Mouse (Mus musculus) midbrain, embryonic 15.5 days (tissue): ENCODE data around the gene Lamb3. TPM values are rescaled to one million over a fixed set of nuclear protein-coding genes. Genes with fewer than 3 reads are reported as not detected.

Experiments
- ATAC-seq: fragments of 200-750 bp; cut with Nextera tagmentation; replicated peaks from 2 replicates; pipeline ENCODE4 v1.8.0; 2017; ENCODE audit warnings: moderate TSS enrichment
- H3K27ac ChIP-seq: fragments of 300-500 bp; sonication (generic); 2 replicates; pipeline ENCODE4 v1.5.1; 2015; ENCODE audit warnings: mild to moderate bottlenecking, inconsistent platforms
- H3K27me3 ChIP-seq: fragments of 300-500 bp; sonication (generic); replicated peaks from 2 replicates; pipeline ENCODE4 v1.6.1; 2015; ENCODE audit warnings: inconsistent platforms
- H3K36me3 ChIP-seq: fragments of 300-500 bp; sonication (generic); replicated peaks from 2 replicates; pipeline ENCODE4 v1.6.1; 2015; ENCODE audit warnings: inconsistent platforms
- H3K4me1 ChIP-seq: fragments of 300-500 bp; sonication (generic); 2 replicates; pipeline ENCODE4 v1.6.1; 2015; ENCODE audit warnings: inconsistent platforms
- H3K4me2 ChIP-seq: fragments of 300-500 bp; sonication (generic); 2 replicates; pipeline ENCODE4 v1.6.1; 2015; ENCODE audit warnings: inconsistent platforms, mild to moderate bottlenecking, moderate library complexity
- H3K4me3 ChIP-seq: fragments of 300-500 bp; sonication (generic); 2 replicates; pipeline ENCODE4 v1.5.1; 2015; ENCODE audit warnings: mild to moderate bottlenecking, inconsistent platforms
- H3K9ac ChIP-seq: fragments of 300-500 bp; sonication (generic); 2 replicates; pipeline ENCODE4 v1.6.1; 2015; ENCODE audit warnings: mild to moderate bottlenecking, inconsistent platforms
- H3K9me3 ChIP-seq: fragments of 300-500 bp; sonication (generic); 2 replicates; pipeline ENCODE4 v1.6.1; 2016; ENCODE audit warnings: inconsistent platforms
- WGBS: fragments of 180-500 bp; shearing (Covaris S2); methylation state at CpG from one replicate; pipeline ENCODE4 v1.1.7; 2015; ENCODE audit warnings: mixed read lengths; 5-methylcytosine and 5-hydroxymethylcytosine counted together
- polyA plus RNA-seq: library from polyadenylated mRNA; unstranded; fragments of >200 nt; fragmentation: Nextera tagmentation; extraction: Ambion mirVana; gene quantifications from 2 replicates; pipeline ENCODE4 v1.2.1, GENCODE M21; 2015

The Lamb3 gene
- polyA plus RNA-seq, 1 experiment from 2014 or later, result 1.1 TPM

DNA sequence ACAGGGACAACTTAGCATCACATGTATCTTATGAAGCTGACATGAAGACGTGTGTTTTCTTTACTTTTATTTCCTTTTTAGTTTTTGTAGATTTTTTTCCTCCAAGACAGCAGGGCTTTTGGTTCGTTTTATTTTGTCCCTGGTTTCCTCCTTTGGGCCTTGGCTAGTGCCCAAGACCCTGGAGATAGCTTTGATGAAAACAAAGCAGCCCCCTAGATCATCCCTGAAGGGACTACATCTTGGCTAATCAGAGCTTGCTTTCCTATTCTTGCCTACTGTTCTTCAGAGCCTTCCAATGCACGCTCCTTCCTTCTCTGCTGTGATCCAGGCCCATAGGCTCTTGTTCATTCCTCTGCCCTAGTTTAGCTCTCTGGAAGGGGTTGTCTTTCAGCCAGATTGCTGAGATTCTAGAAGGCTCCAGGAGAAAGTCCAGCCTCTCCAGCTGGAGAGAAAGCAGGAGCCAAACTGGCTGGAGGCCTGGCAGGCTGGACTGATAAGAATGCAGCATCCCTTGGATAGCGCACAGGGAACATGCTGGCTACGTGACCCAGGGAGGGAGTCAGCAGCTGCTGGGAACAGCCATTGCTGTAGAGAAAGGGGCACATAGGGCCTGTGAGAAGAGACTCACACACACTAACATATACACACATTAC, 108.3 kb downstream of the Lamb3 start:
- H3K36me3 ChIP-seq, result no peaks in the 10 kb centered on the region
- H3K4me3 ChIP-seq, result no peak overlapping the region
- 62% methylated on average over 5 of the region's 5 CpGs for WGBS
- H3K4me1 ChIP-seq, result peaks cover 11% of the 10 kb centered on the region; the same call in 1 of the 2 replicates
- no peak overlapping the region for H3K4me2 ChIP-seq
- H3K27ac ChIP-seq, result no peak overlapping the region
- ATAC-seq, result no peak
- no peaks in the 10 kb centered on the region for H3K27me3 ChIP-seq
- H3K9me3 ChIP-seq, result no peaks in the 10 kb centered on the region
- H3K9ac ChIP-seq, result no peak overlapping the region

DNA sequence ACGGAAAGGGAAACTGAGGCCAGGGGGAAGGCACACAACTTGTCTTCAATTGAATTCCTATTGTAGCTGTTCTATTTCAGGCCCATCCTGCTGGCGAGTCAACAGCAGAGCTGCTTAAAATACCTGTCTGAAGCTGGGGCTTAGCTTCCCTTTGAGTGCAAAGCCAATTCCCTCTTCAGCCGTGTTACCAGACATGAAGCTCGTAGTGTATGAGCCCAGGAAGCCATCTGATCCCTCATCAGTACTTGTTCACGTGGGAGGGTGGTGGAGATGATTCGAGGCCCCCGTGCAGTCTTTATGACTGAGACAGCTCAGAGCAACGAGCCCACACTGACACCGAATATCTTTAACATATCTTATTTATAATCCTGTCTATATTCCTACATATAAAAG, 108.9 kb downstream of the Lamb3 start:
- Histone ChIP-seq H3K4me3 (no peak overlapping the region), H3K4me1 (peaks cover 11% of the 10 kb centered on the region; the same call in 1 of the 2 replicates), H3K9me3 (no peaks in the 10 kb centered on the region), H3K4me2 (no peak overlapping the region), H3K27ac (no peak overlapping the region), H3K36me3 (no peaks in the 10 kb centered on the region), H3K9ac (no peak overlapping the region), H3K27me3 (no peaks in the 10 kb centered on the region)
- 68% methylated on average over 9 of the region's 9 CpGs for WGBS
- ATAC-seq, result no peak

GRCm38 (mm10) chr1:193317159-193317559, 109.7 kb downstream of the Lamb3 start:
- no peak overlapping the region for H3K9ac ChIP-seq
- H3K4me2 ChIP-seq, result no peak overlapping the region
- 30% methylated on average over 6 of the region's 6 CpGs for WGBS
- peaks cover 11% of the 10 kb centered on the region; the same call in 1 of the 2 replicates for H3K4me1 ChIP-seq
- peak; percentile 75 for ATAC-seq
- H3K36me3 ChIP-seq, result no peaks in the 10 kb centered on the region
- no peak overlapping the region for H3K4me3 ChIP-seq
- no peak overlapping the region for H3K27ac ChIP-seq
- no peaks in the 10 kb centered on the region for H3K9me3 ChIP-seq
- H3K27me3 ChIP-seq, result no peaks in the 10 kb centered on the region

DNA sequence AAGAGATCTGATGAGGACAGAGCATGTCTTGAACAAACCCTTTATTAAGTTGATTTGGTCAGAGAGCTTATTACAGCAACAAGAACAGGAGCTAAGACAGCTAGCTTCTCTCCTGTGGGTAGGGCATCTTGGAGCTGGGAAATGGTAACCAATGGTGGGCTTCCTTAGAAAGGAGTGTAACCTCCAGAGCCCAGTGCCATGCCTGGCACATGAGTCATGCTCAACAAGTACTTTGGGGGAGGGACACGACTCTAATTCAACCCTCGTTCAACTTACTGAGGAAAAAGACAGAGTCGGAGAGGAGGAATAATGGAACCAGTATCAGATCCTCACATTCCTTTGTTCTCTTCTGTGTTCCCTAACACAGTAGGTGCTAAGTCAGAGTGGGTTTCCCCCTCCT, 112.2 kb downstream of the Lamb3 start:
- Histone ChIP-seq H3K4me1 (peaks cover 11% of the 10 kb centered on the region; the same call in 1 of the 2 replicates), H3K9me3 (no peaks in the 10 kb centered on the region), H3K27me3 (no peaks in the 10 kb centered on the region), H3K36me3 (no peaks in the 10 kb centered on the region), H3K27ac (no peak overlapping the region), H3K9ac (no peak overlapping the region), H3K4me2 (no peak overlapping the region), H3K4me3 (no peak overlapping the region)
- ATAC-seq, result no peak
- WGBS, result 59% methylated on average over 3 of the region's 3 CpGs

DNA sequence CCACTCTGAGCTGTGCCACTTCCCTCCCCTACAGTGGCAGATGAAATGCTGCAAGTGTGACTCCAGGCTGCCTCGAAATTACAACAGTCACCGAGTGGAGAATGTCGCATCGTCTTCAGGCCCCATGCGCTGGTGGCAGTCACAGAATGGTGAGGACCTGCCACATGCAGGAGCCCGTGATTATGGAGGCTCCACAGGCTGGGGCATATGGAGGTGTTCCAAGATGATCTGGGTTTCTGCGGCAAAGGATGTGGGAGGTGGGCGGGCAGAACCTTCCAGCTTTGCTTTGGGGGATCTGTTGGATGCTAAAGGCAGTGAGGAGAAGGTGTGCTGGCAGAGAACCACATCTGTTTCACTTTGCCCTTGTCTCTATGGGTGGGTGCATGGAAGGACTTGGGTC, 112.9 kb downstream of the Lamb3 start:
- no peak for ATAC-seq
- H3K27ac ChIP-seq, result no peak overlapping the region
- H3K4me1 ChIP-seq, result peaks cover 11% of the 10 kb centered on the region; the same call in 1 of the 2 replicates
- H3K4me3 ChIP-seq, result no peak overlapping the region
- H3K9me3 ChIP-seq, result no peaks in the 10 kb centered on the region
- no peak overlapping the region for H3K4me2 ChIP-seq
- no peaks in the 10 kb centered on the region for H3K27me3 ChIP-seq
- no peaks in the 10 kb centered on the region for H3K36me3 ChIP-seq
- no peak overlapping the region for H3K9ac ChIP-seq
- WGBS, result 92% methylated on average over 8 of the region's 8 CpGs

DNA sequence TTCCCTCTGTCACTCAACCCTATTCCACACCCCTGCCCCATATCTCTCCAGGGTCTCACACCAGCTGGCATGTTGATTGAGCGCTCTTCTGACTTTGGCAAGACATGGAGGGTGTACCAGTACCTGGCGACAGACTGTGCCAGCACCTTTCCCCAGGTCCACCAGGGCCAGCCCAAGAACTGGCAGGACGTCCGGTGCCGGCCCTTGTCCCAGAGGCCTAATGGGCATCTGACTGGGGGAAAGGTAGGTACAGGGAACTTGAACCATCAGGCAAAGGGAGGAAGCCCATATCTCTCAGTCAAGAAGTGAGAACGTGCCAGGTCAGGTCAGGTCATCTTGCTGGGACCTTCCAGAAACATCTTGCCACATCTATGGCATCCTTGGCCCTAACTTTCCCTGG, 116.2 kb downstream of the Lamb3 start:
- WGBS, result 94% methylated on average over 6 of the region's 6 CpGs
- no peak overlapping the region for H3K9ac ChIP-seq
- no peak overlapping the region for H3K4me2 ChIP-seq
- H3K36me3 ChIP-seq, result no peaks in the 10 kb centered on the region
- H3K4me1 ChIP-seq, result no peaks in the 10 kb centered on the region
- H3K4me3 ChIP-seq, result no peak overlapping the region
- H3K9me3 ChIP-seq, result no peaks in the 10 kb centered on the region
- H3K27me3 ChIP-seq, result no peaks in the 10 kb centered on the region
- H3K27ac ChIP-seq, result no peak overlapping the region
- ATAC-seq, result no peak

DNA sequence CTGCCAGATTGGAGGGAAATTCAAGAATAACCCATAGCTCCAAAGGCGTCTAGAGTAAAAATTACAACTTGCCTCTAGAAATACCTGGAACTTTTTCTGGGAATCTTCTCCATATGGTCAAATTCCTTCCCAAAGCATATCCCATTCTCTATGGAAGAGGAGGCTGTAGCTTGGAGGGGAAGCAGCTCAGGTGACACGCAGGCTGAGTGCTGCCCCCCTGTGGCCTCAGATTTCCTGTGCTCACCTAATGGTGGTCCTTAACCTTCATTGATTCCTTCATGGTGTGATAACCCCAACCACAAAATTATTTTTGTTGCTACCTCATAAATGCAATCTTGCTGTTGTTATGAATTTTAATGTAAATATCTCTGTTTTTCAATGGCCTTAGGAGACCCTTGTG, 116.7 kb downstream of the Lamb3 start:
- Histone ChIP-seq H3K9me3 (no peaks in the 10 kb centered on the region), H3K4me2 (no peak overlapping the region), H3K4me1 (no peaks in the 10 kb centered on the region), H3K27ac (no peak overlapping the region), H3K36me3 (no peaks in the 10 kb centered on the region), H3K9ac (no peak overlapping the region), H3K27me3 (no peaks in the 10 kb centered on the region), H3K4me3 (no peak overlapping the region)
- ATAC-seq, result no peak
- WGBS, result 49% methylated on average over 2 of the region's 2 CpGs

GRCm38 (mm10) chr1:193325891-193326290, 118.4 kb downstream of the Lamb3 start:
- WGBS, result 94% methylated on average over 6 of the region's 6 CpGs
- Histone ChIP-seq H3K4me2 (no peak overlapping the region), H3K9me3 (no peaks in the 10 kb centered on the region), H3K27ac (no peak overlapping the region), H3K9ac (no peak overlapping the region), H3K4me3 (no peak overlapping the region), H3K4me1 (peaks cover 11% of the 10 kb centered on the region; the same call in 1 of the 2 replicates), H3K36me3 (no peaks in the 10 kb centered on the region), H3K27me3 (no peaks in the 10 kb centered on the region)
- ATAC-seq, result no peak

- H3K27ac ChIP-seq, result no peak overlapping the region
- H3K36me3 ChIP-seq, result no peaks in the 10 kb centered on the region
- H3K9me3 ChIP-seq, result no peaks in the 10 kb centered on the region
- no peak overlapping the region for H3K4me2 ChIP-seq
- H3K9ac ChIP-seq, result no peak overlapping the region
- H3K27me3 ChIP-seq, result no peaks in the 10 kb centered on the region
- H3K4me1 ChIP-seq, result peaks cover 12% of the 10 kb centered on the region; the same call in 1 of the 2 replicates
- no peak for ATAC-seq
- no peak overlapping the region for H3K4me3 ChIP-seq
- 73% methylated on average over 7 of the region's 7 CpGs for WGBS
Observed at GRCm38 (mm10) chr1:193326456-193327145, 119.1 kb downstream of the Lamb3 start.

GRCm38 (mm10) chr1:193327216-193327615, 119.7 kb downstream of the Lamb3 start:
- no peak for ATAC-seq
- no peaks in the 10 kb centered on the region for H3K9me3 ChIP-seq
- H3K36me3 ChIP-seq, result no peaks in the 10 kb centered on the region
- peaks cover 12% of the 10 kb centered on the region; the same call in 1 of the 2 replicates for H3K4me1 ChIP-seq
- no peaks in the 10 kb centered on the region for H3K27me3 ChIP-seq
- H3K27ac ChIP-seq, result no peak overlapping the region
- no peak overlapping the region for H3K4me2 ChIP-seq
- no peak overlapping the region for H3K9ac ChIP-seq
- WGBS, result 54% methylated on average over 1 of the region's 1 CpGs
- no peak overlapping the region for H3K4me3 ChIP-seq

- Histone ChIP-seq H3K4me3 (no peak overlapping the region), H3K36me3 (no peaks in the 10 kb centered on the region), H3K27ac (no peak overlapping the region), H3K4me1 (peaks cover 12% of the 10 kb centered on the region; the same call in 1 of the 2 replicates), H3K4me2 (no peak overlapping the region), H3K9me3 (no peaks in the 10 kb centered on the region), H3K9ac (no peak overlapping the region), H3K27me3 (no peaks in the 10 kb centered on the region)
- WGBS, result 89% methylated on average over 5 of the region's 5 CpGs
- ATAC-seq, result no peak
Observed at GRCm38 (mm10) chr1:193327686-193328085, 120.2 kb downstream of the Lamb3 start.

DNA sequence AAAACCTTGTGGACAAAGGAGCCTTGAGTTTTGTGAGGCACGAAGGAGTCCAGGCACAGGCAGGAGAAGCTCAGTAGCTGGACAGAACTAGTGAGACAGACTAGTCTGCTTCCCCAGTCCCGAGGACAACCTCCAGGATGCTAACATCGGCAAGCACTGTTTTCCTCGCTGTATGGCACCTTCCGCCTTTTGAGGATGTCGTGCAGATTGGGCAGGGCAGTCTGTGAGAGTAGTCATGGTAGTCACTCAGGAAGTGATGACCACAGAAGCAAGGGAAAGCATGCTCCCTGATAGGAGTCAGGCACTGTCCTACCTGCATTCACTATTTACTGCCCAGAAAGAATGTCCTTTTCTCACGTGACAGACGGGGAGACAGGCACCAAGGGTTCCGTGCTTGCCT, 122.1 kb downstream of the Lamb3 start:
- Histone ChIP-seq H3K4me1 (peaks cover 17% of the 10 kb centered on the region), H3K4me2 (no peak overlapping the region), H3K27ac (no peak overlapping the region), H3K36me3 (no peaks in the 10 kb centered on the region), H3K4me3 (no peak overlapping the region), H3K27me3 (no peaks in the 10 kb centered on the region), H3K9me3 (no peaks in the 10 kb centered on the region), H3K9ac (no peak overlapping the region)
- 62% methylated on average over 9 of the region's 9 CpGs for WGBS
- no peak for ATAC-seq

GRCm38 (mm10) chr1:193330172-193330571, 122.7 kb downstream of the Lamb3 start:
- Histone ChIP-seq H3K9me3 (no peaks in the 10 kb centered on the region), H3K4me2 (peak overlapping the region; percentile 5; the same call in 1 of the 2 replicates), H3K27ac (no peak overlapping the region), H3K4me3 (no peak overlapping the region), H3K27me3 (no peaks in the 10 kb centered on the region), H3K36me3 (no peaks in the 10 kb centered on the region), H3K9ac (no peak overlapping the region), H3K4me1 (peaks cover 21% of the 10 kb centered on the region)
- peak; percentile 86 for ATAC-seq
- WGBS, result 29% methylated on average over 10 of the region's 10 CpGs
